Mouse (Mus musculus): ENCODE data around the gene Slc30a5.

DNA sequence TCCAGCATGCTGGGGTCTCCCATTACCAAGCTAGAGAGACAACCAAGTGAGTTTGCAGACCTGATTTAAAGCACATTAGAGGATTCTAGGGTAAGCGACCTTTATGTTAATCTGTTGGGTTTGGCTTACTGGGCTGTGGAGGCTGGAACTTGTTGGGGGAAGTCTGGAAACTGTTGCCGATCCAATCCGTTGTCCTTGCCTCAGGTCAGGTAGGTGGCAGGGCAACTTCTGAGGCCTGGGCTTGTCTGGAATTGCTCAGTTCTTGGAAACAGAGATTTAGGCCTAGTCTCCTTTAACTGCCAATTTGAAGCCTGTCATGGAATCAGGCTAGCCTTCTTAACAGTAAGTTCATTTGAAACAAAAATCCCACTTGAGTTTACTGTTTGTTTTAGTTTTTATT lies 44.1 kb downstream of the Slc30a5 start:
- TF ChIP-seq CTCF (IDR thresholded peaks at IDR 0.05; ENCODE audit: low read depth, low read length) (no peak), GATA1 (IDR thresholded peaks at IDR 0.05; ENCODE audit: borderline replicate concordance, low read length) (no peak), TAL1 (conservative IDR thresholded peaks at IDR 0.05; ENCODE audit: low read depth, low read length) (no peak), GATA2 (IDR thresholded peaks at IDR 0.05; ENCODE audit: borderline replicate concordance, low read depth, low read length) (no peak), POLR2AphosphoS5 (IDR thresholded peaks at IDR 0.05; ENCODE audit: insufficient replicate concordance, low read depth, low read length) (no peak)

Data from G1E (cell line).